Mouse (Mus musculus): ENCODE measurements at regions not wholly inside any gene's neighbourhood (a gene's known extent, or its start where the extent isn't known, plus 50 kb on each side); places are given as distances from the start of the nearest gene placed in this dataset.

DNA sequence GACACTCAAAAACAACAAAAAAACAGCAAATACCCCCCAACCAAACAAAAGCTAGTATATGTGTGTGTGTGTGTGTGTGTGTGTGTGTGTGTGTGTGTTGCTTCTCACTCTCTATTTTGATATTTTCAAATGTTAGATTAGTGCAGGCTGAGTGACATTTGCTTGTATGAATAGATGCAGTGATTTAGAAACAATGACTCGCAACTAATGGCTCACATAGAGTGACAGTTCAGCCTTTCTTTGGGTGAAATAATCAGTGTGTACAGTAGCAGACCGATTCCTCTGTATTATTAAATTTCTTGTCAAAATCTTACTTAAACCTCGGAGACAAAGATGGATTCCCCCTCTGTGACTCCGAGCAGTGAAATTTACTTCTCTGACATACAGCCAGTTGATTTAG is 297.1 kb upstream of the Pdzrn3 start:
- DNase-seq (ENCODE audit: low read depth): peak; percentile 35
- TF ChIP-seq CTCF (IDR thresholded peaks at IDR 0.05; ENCODE audit: borderline replicate concordance, extremely low read depth, insufficient read depth, insufficient read length): no peak

DNA sequence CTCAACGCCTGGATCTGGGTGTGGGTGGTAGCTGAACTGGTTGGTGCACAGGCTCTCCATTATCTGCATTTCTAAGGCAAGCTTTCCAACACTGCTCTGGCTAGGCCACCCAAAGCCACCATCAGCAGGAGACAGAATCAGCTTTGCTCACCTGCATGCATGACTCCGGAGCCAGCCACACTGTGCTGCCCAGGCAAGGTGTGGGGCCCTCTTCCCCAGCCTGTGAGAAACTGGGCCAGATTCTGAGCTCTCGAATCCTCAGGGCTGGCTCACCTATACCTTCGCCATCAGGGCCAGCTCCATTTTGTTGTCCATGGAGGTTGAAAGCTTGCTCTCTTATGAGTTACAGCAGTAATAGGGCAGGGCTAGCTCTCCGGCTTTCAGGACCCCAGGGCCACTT is 293.1 kb upstream of the Pdzrn3 start:
- TF ChIP-seq CTCF (IDR thresholded peaks at IDR 0.05; ENCODE audit: borderline replicate concordance, extremely low read depth, insufficient read depth, insufficient read length): no peak
- no peak for TF ChIP-seq POLR2A (IDR thresholded peaks at IDR 0.05; ENCODE audit: borderline replicate concordance, extremely low read depth, insufficient read depth, insufficient read length, poor library complexity, severe bottlenecking)
- no peak for DNase-seq (ENCODE audit: low read depth)

DNA sequence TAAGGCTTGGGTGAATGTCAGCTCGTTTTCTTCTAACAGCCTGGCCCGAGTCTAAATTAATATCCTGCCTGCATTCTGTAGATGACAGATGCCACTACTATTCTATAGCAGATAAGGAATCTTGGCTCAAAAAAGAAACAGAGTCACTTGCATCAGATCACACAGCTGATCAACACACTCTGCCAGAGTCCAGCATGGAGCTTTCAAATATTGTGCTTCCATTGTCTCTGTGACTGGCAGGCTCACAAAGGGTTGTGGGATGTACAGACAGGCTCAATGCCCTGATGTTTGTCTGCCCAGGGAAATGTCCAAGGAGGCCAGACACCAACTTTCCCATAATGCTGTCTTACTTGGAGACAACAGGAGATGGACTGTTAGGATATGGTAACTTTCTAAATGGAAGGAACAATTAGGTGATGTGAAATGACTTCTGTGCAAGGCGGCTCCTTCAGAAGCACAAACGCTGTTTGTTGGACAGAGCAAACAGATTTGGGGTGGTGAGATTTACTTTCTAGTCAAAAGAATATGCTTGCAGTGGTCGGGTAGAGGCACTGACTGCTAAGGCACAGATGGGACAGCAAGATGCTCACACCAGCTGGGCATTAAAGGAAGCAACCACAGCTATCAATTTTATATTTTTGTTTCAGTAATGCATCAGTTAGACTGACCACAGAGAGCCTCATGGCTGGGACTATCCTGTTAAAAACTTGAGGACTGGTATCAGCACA is 291.6 kb upstream of the Pdzrn3 start:
- DNase-seq (ENCODE audit: low read depth): peak; percentile 55
- TF ChIP-seq CTCF (IDR thresholded peaks at IDR 0.05; ENCODE audit: borderline replicate concordance, extremely low read depth, insufficient read depth, insufficient read length): no peak
- TF ChIP-seq POLR2A (IDR thresholded peaks at IDR 0.05; ENCODE audit: borderline replicate concordance, extremely low read depth, insufficient read depth, insufficient read length, poor library complexity, severe bottlenecking): no peak

DNA sequence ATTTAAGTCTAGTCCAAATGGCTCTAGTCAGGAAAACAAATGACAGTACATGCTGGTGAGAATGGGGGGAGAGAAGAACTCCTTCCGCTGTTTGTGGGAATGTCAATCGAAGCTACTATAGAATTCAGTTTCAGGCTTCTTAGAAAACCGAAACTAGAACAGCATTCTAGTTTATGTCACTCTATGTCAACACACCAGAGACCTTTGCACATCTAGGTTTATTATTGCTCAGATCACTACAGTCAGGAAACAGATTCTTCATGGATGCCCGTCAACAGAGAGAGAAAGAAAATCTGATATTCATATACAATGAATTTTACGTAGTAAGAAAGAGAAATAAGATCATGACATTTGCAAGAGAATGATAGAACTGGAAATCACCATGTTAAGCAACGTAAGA is 276.7 kb upstream of the Pdzrn3 start:
- TF ChIP-seq CTCF (IDR thresholded peaks at IDR 0.05; ENCODE audit: borderline replicate concordance, extremely low read depth, insufficient read depth, insufficient read length): no peak
- no peak for TF ChIP-seq POLR2A (IDR thresholded peaks at IDR 0.05; ENCODE audit: borderline replicate concordance, extremely low read depth, insufficient read depth, insufficient read length, poor library complexity, severe bottlenecking)
- DNase-seq (ENCODE audit: low read depth): no peak

DNA sequence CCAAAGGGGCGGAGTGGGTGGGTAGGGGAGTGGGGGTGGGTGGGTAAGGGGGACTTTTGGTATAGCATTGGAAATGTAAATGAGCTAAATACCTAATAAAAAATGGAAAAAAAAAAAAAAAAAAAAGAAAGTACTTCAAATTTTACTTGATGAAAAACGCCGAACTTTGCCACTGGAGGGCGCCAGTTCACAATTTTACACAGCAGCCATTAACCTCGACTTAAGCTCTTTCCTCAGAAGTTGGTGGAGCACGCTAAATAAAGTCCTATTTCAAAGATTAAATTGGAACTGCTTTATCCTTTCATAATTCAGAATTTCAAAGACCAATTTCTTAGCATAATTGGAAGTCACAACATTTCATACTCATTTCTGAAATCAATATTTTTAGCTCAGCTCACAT is 272.7 kb upstream of the Pdzrn3 start:
- peak; percentile 66 for TF ChIP-seq CTCF (IDR thresholded peaks at IDR 0.05; ENCODE audit: borderline replicate concordance, extremely low read depth, insufficient read depth, insufficient read length)

DNA sequence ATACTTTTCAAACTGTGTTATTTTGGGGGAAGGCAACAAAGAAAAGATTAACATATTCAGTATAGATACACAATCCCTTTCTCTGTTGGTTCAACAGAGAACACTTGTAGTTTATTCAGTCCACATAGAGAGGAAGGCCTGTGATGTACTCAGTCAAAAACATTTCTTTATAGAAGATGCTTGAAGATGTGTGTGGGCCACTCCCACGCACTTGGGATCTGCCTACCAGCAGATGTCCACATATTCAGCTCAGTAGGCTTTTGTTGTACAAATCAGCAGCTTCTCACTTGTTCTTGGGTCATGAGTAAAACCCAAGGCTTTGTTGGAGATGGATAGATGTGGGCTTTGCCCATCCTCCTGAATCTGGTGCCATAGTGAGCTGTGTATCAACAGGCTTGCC is 239.6 kb upstream of the Pdzrn3 start:
- no peak for TF ChIP-seq CTCF (IDR thresholded peaks at IDR 0.05; ENCODE audit: borderline replicate concordance, extremely low read depth, insufficient read depth, insufficient read length)
- TF ChIP-seq POLR2A (IDR thresholded peaks at IDR 0.05; ENCODE audit: borderline replicate concordance, extremely low read depth, insufficient read depth, insufficient read length, poor library complexity, severe bottlenecking): no peak
- DNase-seq (ENCODE audit: low read depth): no peak

More for the DNA sequence above, 272.7 kb upstream of the Pdzrn3 start:
- peak; percentile 92 for DNase-seq (ENCODE audit: low read depth)

DNA sequence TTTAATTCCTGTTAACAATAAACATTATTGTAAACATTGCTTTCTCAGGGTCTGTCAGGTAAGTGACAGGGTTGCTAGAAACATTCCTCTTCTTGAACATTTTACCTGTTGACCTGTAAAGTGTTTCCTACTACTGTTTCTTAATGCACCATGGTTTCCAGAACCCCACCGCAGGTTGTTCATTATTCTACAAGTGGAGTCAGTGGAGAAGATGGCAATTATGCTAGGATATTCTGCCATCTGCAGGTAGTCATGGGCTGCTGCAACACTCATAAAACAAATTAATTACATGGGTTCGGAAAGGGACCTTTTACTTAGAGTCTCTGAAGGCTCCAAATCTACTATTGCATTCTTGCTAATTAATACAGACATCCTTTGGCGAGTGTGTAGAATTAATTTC is 239.1 kb upstream of the Pdzrn3 start:
- TF ChIP-seq POLR2A (IDR thresholded peaks at IDR 0.05; ENCODE audit: borderline replicate concordance, extremely low read depth, insufficient read depth, insufficient read length, poor library complexity, severe bottlenecking): no peak
- peak; percentile 62; the same call in 1 of the 2 replicates for TF ChIP-seq CTCF (IDR thresholded peaks at IDR 0.05; ENCODE audit: borderline replicate concordance, extremely low read depth, insufficient read depth, insufficient read length)
- peak; percentile 75 for DNase-seq (ENCODE audit: low read depth)

DNA sequence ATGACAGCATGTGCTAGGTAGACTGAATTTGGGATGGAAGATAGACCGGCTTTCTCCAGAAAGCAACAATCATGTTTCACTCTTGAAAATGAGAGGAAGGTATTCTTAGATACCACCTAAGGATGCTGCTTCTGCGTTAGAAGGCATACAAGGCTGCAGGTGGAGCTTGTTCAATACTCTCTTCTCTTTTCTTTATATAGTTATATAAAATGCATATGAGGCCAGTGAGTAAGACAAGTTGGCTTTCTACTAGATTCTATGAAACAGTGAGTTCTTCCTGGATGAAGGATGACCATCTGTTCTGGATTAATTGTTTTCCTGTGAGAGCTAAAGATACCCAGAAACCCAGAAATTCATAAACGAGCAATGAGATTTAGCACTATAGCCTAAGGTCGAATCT is 231.3 kb upstream of the Pdzrn3 start:
- no peak for DNase-seq (ENCODE audit: low read depth)
- no peak for TF ChIP-seq POLR2A (IDR thresholded peaks at IDR 0.05; ENCODE audit: borderline replicate concordance, extremely low read depth, insufficient read depth, insufficient read length, poor library complexity, severe bottlenecking)
- TF ChIP-seq CTCF (IDR thresholded peaks at IDR 0.05; ENCODE audit: borderline replicate concordance, extremely low read depth, insufficient read depth, insufficient read length): no peak

DNA sequence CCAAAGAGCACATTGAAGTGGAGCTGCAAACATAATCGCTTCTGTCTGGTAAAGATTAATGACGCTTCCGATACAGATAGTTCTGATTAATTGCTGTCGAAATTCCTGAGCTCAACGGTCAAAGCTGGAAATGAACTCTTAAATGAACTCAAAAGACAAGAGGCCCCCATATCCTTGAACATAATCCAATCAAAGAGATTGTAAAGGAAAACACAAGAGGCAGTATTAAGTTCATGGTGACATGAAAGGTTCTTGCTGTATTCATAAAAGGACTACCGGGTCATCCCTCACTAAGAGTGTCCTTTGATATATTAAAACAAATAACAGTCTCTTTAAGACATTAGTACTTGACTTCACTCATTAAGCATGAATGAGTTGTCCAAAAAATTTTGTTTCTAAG is 225.4 kb upstream of the Pdzrn3 start:
- no peak for DNase-seq (ENCODE audit: low read depth)
- TF ChIP-seq CTCF (IDR thresholded peaks at IDR 0.05; ENCODE audit: borderline replicate concordance, extremely low read depth, insufficient read depth, insufficient read length): no peak
- TF ChIP-seq POLR2A (IDR thresholded peaks at IDR 0.05; ENCODE audit: borderline replicate concordance, extremely low read depth, insufficient read depth, insufficient read length, poor library complexity, severe bottlenecking): no peak

DNA sequence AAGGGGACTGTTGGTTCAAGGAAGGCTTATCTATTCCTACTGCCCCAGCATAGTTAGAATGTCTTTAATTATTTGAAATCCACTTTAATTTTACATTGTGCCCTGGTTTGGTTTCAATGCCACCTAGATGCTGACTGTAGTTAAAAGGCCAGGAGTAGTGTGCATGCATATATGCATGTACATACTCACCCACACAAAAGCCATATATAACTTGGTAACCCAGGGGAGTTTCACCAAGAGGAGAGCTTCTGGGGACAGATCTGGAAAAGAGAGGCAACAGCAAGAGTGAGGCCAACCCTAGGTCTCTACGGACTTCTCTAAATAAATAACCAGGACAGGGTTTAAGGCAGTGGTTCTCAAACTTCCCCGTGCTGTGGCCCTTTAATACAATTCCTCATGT is 219.3 kb upstream of the Pdzrn3 start:
- no peak for DNase-seq (ENCODE audit: low read depth)
- TF ChIP-seq POLR2A (IDR thresholded peaks at IDR 0.05; ENCODE audit: borderline replicate concordance, extremely low read depth, insufficient read depth, insufficient read length, poor library complexity, severe bottlenecking) (no peak), CTCF (IDR thresholded peaks at IDR 0.05; ENCODE audit: borderline replicate concordance, extremely low read depth, insufficient read depth, insufficient read length) (no peak)

DNA sequence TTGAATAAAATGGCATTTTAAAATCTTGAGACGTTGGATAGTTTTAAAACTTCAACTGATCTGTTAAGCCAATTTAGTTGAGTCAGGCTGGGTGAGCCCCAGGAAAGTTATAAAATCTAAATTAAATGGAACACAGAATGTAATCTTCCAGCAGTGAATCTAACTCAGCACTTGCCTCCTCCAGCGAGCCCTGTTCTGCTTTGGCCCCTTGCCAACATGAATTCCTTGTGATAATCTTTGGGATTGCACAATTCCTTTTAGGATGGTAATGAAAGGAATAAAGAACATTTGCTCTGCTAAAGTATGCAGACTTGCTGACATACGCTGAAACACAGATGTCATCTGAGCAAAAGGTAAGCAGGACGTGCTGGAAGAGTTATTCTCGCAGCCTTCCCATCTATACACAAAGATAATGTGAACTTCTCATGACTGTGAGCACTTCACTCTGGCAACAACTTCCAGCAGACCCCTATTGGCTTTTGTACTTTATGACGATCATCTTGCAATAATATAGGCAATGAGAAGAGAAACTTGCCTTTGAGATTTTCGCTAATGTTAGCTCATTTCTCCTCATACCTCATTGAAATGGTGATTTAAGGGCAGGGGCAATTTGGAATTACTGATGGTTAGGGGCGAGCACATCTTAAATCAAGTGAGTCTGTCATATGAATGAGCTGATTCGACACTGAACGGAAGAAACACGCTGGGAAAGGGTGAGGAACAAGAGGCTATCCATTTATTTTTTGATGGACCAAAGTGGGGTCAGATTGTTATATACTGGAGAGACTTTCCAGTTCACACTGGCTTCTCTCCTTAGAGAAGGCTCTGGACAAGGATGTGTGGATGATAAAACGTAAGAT is 216.3 kb upstream of the Pdzrn3 start:
- TF ChIP-seq CTCF (IDR thresholded peaks at IDR 0.05; ENCODE audit: borderline replicate concordance, extremely low read depth, insufficient read depth, insufficient read length) (no peak), POLR2A (IDR thresholded peaks at IDR 0.05; ENCODE audit: borderline replicate concordance, extremely low read depth, insufficient read depth, insufficient read length, poor library complexity, severe bottlenecking) (no peak)
- DNase-seq (ENCODE audit: low read depth): peak; percentile 46

DNA sequence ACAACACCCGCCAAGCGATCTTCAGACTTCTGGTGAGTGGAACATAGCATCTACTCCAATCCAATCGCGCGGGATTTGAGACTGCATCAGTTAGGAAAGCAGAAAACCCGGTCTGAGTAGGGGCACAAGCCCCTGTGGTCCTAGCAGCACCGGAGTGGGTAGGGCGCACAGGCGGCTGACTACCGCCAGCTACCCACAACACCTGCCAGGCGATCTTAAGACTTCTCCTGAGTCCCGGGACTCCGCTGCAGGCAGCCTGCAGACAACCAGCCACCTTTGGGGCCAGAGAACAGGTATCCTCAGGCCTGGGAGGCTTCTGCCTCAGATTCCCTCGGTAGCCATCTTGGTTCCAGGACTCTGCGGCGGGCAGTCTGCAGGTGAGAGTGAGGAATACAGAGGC is 208.2 kb upstream of the Pdzrn3 start:
- no peak for TF ChIP-seq CTCF (IDR thresholded peaks at IDR 0.05; ENCODE audit: borderline replicate concordance, extremely low read depth, insufficient read depth, insufficient read length)
- no peak for TF ChIP-seq POLR2A (IDR thresholded peaks at IDR 0.05; ENCODE audit: borderline replicate concordance, extremely low read depth, insufficient read depth, insufficient read length, poor library complexity, severe bottlenecking)
- no peak for DNase-seq (ENCODE audit: low read depth)
